Mouse (Mus musculus): ENCODE data around the gene Trim30a.
A peak's percentile ranks its signal among the peaks of the same experiment; 100 is the strongest.
"Not testable (repeated sequence)": the region's sequence is repeated elsewhere in the genome, so short reads cannot be mapped to it uniquely, and the experiment has no call there.

The Trim30a gene

GRCm38 (mm10) chr7:104465065-104465744 is at the start of gene Trim30a:
Gene Trim30a (minus strand): TSS chr7:104465193.
- no peak for DNase-seq (ENCODE audit: low spot score)

DNA sequence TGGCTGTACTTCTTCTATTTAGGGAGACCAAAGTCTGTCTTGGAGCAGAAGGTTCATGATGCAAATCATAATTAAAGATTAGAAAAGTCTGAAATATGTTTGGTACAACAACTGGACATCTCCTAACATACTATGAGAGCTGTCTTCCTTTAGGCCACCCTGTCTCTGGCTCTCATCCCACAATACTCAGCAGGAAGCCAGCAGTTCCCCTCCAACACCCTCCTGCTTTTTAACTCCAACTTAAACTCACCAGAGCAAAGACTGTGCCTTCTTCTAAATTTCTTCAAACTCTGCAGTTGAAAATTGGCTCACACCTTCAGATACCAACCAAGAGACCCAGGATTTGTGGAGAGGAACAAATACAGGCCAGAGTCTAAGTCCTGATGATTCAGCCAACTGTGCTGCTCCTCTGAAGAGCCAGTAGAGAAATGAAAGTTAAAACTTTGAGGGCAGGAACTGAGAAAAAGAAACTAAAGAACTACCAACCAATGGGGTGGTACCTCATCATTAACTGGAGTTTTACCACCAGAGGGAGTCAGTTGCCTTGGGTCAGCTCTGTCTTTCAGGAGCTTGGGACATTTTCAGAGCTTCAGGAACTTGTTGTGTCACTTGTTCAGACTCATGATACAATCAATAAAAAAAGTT is 42.5 kb upstream of the Trim30a start, which contains the start of gene Trim30d:
TSS of gene Trim30d (minus strand) at position 429 of the 645 bp plus-strand sequence.
- not testable (repeated sequence) for DNase-seq (ENCODE audit: low spot score)

DNA sequence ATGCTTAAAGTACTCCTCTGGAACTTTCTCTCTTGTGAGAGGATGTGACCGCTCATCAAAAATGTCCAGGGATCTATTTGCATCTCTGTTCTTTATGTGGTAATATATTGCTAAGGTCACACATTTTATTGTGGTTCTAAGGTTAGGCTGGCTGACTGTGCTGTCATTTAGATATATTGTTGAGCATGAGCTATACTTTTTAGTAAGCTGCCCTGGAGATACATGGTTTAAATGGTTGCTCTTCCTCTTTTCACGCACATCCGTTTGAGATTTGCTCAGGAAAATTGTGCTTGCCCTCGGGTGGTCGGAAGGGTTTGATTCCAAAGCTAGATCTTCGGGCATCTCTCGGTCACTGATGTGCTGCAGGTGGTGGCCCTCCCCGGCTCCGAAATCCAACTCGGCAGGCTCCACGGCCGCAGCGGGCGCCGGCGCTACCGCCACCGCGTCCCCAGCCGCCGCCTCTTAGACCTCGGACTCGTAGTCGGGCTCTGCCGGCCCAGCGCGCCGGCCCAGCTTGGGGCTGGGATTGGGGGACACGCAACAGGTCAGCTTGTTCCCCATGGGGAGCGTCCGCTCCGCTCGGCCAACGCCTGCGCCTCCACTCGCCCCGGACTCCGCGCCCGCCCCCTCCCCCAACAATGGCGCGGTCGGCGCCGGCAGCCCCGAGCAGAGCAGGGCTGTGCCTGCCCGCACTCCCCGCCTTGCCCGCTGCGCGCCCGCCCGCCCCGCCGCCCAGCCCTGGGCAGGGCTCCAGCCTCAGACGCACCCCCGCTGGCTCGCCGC is 36.8 kb upstream of the Trim30a start:
- peak; percentile 5 for DNase-seq (ENCODE audit: low spot score)

DNA sequence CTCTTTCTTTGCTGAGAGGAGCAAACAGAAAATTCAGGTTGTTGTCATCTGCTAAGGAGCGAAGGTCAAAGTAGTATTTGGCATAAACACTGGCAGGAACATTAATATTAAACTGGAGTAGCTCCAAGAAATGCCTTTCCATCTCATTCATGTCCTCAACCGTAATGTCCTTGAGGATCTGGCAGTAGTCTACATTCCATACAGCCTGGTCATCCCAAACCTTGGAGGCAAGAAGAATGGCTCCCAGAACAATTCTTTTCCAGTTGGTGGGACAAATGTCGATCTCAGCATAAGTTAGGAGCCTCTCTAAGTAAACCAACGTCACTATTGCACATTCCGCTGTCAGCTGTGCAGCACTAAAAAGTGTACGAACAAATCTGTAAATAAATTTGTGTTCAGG is 36.2 kb upstream of the Trim30a start:
- DNase-seq (ENCODE audit: low spot score): not testable (repeated sequence)

DNA sequence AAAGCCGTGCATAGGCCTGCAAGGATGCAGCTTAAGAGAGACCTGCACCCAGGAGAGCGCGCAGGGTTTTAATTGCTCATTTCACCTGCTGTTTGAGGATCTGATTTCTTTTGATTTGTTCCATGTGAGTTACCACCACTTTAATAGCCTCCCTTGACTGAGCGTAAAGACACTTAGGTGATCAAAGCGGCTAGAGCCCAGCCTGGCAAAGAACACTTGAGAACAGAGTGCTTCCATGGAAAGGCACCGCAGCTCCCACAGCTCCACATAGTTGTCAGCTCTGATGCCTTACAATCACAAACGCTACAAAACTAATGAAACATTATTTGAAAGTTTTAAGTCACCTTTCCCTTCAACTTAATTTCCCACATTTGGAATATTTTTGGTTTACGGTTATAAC is 34.5 kb upstream of the Trim30a start:
- not testable (repeated sequence) for DNase-seq (ENCODE audit: low spot score)

DNA sequence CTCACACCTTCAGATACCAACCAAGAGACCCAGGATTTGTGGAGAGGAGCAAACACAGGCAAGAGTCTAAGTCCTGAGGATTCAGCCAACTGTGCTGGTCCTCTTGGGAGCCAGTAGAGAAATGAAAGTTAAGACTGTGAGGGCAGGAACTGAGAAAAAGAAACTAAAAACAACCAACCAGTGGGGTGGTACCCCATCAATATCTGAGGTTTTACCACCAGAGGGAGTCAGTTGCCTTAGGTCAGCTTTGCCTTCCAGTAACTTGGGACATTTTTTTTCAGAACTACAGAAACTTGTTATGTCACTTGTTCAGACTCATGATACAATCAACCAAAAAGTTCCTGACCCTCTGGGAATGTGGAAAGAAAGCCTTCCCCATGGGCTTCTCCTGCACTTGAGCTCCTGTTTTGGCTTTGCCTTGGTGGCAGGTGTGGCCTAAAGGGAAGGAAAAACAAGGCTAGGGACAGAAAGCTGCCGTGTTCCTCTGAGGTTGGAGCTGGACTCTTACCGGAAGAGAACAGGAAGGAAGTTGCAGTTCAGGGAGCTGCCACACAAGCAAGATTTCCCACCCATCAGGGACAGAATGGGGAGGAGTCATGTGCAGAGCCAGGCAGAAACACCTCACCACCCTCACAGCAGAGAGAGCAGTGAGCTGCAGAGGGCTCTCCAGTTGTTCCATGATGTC is 18.9 kb downstream of the Trim30a start:
- no peak for DNase-seq (ENCODE audit: low spot score)

DNA sequence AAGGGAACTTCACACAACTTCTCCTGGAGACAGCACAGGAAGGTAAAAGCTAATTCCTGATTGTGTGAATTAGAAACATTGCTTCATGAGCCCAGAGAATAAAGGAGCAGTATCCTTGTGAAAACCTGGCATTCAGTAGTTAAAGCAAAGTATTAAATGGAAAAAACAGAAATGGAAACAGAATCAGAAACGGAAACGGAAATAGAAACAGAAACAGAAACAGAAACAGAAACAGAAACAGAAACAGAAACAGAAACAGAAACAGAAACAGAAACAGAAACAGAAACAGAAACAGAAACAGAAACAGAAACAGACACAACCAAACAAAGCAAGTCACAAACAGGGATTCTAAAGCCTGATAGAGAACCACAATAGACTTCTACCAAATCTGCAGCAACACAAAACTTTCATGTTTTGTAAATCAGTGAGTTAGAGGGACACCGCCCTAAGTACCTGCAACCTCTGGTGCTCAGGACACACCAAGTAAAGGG is 60.5 kb downstream of the Trim30a start:
- DNase-seq (ENCODE audit: low spot score): no peak

DNA sequence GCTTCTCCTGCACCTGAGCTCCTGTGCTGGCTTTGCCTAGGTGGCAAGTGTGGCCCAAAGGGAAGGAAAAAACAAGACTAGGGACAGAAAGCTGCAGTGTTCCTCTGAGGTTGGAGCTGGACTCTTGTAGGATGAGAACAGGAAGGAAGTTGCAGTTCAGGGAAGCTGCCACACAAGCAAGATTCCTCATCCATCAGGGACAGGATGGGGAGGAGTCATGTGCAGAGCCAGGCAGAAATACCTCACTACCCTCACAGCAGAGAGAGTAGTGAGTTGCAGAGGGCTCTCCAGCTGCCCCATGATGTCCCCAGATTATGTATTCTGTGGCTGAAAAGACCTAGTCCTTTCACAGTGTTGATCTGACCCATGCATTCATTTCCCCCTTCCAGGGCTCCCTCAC is 63.9 kb downstream of the Trim30a start:
- no peak for DNase-seq (ENCODE audit: low spot score)

GRCm38 (mm10) chr7:104400698-104401097 is 64.3 kb downstream of the Trim30a start, which contains the start of gene Trim30c:
Gene Trim30c (minus strand): TSS chr7:104400837.
- no peak for DNase-seq (ENCODE audit: low spot score)

GRCm38 (mm10) chr7:104398492-104398891 is 66.5 kb downstream of the Trim30a start:
- no peak for DNase-seq (ENCODE audit: low spot score)

DNA sequence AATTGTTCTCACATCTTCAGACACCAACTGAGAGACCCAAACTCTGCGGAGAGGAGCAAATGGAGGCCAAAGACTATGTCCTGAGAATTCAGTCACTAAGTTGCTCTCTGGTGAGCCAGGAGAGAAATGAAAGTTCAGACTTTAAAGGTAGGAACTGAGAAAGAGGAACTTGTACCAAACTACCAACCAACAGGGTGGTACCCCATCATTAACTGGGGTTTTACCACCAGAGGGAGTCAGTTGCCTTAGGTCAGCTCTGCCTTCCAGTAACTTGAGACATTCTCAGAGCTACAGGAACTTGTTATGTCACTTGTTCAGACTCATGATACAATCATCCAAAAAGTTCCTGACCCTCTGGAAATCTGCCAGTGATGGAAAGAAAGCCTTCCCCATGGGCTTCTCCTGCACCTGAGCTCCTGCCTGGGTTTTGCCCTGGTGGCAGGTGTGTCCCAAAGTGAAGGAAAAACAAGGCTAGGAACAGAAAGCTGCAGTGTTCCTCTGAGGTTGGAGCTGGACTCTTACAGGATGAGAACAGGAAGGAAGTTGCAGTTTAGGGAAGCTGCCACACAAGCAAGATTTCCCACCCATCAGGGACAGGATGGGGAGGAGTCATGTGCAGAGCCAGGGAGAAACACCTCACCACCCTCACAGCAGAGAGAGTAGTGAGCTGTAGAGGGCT is 95.1 kb downstream of the Trim30a start, which contains the start of gene Trim30b:
TSS of gene Trim30b (minus strand) at position 149 of the 679 bp plus-strand sequence.
- no peak for DNase-seq (ENCODE audit: low spot score)

DNA sequence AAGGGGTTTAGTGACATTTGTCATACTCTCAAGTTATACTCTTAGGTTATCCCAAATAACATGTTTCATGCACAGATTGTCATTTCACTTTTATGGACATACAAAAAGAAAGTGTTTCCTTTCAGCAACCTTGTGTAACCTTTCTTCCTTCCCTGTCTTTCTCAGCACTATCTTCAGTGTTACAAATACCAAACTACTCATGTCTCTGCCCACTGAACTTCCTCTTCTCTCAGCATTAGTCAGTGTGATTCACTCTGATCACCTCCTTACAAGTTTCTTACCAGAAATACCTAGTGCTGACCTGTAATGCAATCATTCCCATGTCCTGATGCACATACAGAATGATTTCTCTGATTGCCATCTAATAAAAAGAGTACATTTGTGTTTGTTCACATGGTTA is 98.7 kb downstream of the Trim30a start:
- DNase-seq (ENCODE audit: low spot score): no peak
